Mouse (Mus musculus) yolk sac, embryonic 10.5 days (tissue): Measurements from ENCODE around the gene Gjd2.

Experiments used
- DNase-seq: peaks from one replicate; pipeline ENCODE4 v3.0.0-alpha.2; 2017; ENCODE audit warnings: low spot score

Gjd2 gene

GRCm38 (mm10) chr2:114012749-114013211, 639 bp downstream of the Gjd2 start:
- DNase-seq = no peak

GRCm38 (mm10) chr2:114011838-114012237, 1.6 kb downstream of the Gjd2 start:
- peak; percentile 17 for DNase-seq

GRCm38 (mm10) chr2:114008321-114008720, 5.1 kb downstream of the Gjd2 start:
- no peak for DNase-seq

- DNase-seq = no peak
These were observed 15.9 kb downstream of the Gjd2 start for GRCm38 (mm10) chr2:113997484-113997883.

- no peak for DNase-seq
These were observed 16.5 kb downstream of the Gjd2 start for GRCm38 (mm10) chr2:113996930-113997329.

GRCm38 (mm10) chr2:113984890-113985289, 28.5 kb downstream of the Gjd2 start:
- DNase-seq = no peak

GRCm38 (mm10) chr2:113980664-113981063, 32.8 kb downstream of the Gjd2 start:
- no peak for DNase-seq

GRCm38 (mm10) chr2:113978151-113978771, 35.2 kb downstream of the Gjd2 start:
- no peak for DNase-seq

- DNase-seq = no peak
These were observed 39.5 kb downstream of the Gjd2 start for GRCm38 (mm10) chr2:113973950-113974349.

- DNase-seq = no peak
These were observed 47.0 kb downstream of the Gjd2 start for GRCm38 (mm10) chr2:113966421-113966820.
